Comparison of ENCODE assay signal across 12 mouse cellular contexts in the genomic region with DNA sequence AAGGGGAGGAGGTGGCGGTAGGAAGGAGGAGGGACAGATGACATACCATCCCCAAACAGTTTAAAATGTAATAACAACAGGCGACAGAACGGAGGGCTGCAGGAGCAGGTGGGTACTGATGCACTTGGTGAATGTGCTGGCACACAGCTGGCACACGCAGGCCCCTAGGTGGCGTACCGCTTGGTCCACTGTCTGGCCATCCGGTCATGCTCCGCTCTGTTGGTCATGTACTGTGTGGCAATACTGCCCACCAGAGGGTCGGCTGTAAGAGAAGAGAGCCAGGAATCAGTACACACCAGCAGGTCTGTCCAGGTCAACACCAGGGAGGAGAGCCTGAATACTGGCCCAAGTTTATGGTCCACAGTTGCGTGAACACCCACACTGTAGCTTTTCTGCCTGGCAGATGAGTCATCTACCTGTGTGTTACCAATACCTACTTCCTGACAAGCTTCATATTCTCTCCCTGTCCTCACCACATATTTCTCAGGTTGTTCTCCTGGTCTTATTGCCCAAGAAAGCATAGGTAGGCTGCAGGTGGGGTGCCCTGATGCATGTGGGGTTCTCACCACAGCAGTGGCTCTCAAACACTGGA.
DNase-seq lines count a peak whose midpoint lies in the region; ATAC-seq and TF ChIP-seq lines count a peak whose summit lies in the region.
"Had no signal": no experiment of that assay in that cellular context is flagged by ENCODE, and none has a peak within 500 bp of the region (broad histone marks: within the 10 kb centered on the region; RNA-seq: fewer than 3 reads in every experiment).

No protein-coding gene starts in this region.

- no peak overlapping the region for H3K27ac ChIP-seq in kidney, embryonic 14.5 days (ENCODE audit: low read depth, low read length)
- H3K27ac ChIP-seq in kidney, embryonic 16.5 days (ENCODE audit: low read length): no peak overlapping the region
- H3K27ac ChIP-seq in ES-Bruce4 (ENCODE audit: insufficient read depth, low read length): no peak overlapping the region
- no peak overlapping the region for H3K27ac ChIP-seq in forebrain, embryonic 14.5 days (ENCODE audit: low read depth, low read length)

- intact Hi-C loops in gastrocnemius, postnatal 36 days (cut with DNase I): no loop called here

- no peak for TF ChIP-seq POLR2A in ES-Bruce4 (IDR thresholded peaks at IDR 0.05; ENCODE audit: insufficient read depth, low read length)

- 84% methylated on average over 10 of the region's 10 CpGs for WGBS in kidney, embryonic 14.5 days
- WGBS in kidney, embryonic 16.5 days: 83% methylated on average over 10 of the region's 10 CpGs
- WGBS in forebrain, embryonic 14.5 days: 66% methylated on average over 10 of the region's 10 CpGs
- 89% methylated on average over 10 of the region's 10 CpGs for WGBS in large intestine, adult 2 months

- no peak overlapping the region for H3K4me3 ChIP-seq in kidney, embryonic 14.5 days (ENCODE audit: low read length)
- no peak overlapping the region for H3K4me3 ChIP-seq in kidney, embryonic 16.5 days (ENCODE audit: low read length)
- H3K4me3 ChIP-seq in ES-Bruce4 (ENCODE audit: low read depth, low read length): no peak overlapping the region
- H3K4me3 ChIP-seq in forebrain, embryonic 14.5 days (ENCODE audit: low read depth, low read length): no peak overlapping the region
- H3K4me3 ChIP-seq: heart, embryonic 12.5 days had no signal

- no peak overlapping the region for H3K9ac ChIP-seq in kidney, embryonic 14.5 days (ENCODE audit: low read depth, low read length)
- no peak overlapping the region for H3K9ac ChIP-seq in kidney, embryonic 16.5 days (replicated peaks; ENCODE audit: low read length)
- no peak overlapping the region for H3K9ac ChIP-seq in ES-Bruce4 (ENCODE audit: low read depth, poor library complexity, severe bottlenecking)
- H3K9ac ChIP-seq in forebrain, embryonic 14.5 days (ENCODE audit: low read length): no peak overlapping the region
- H3K9ac ChIP-seq: heart, embryonic 12.5 days had no signal

- H3K36me3 ChIP-seq in kidney, embryonic 14.5 days (ENCODE audit: control insufficient read depth, insufficient read depth, low read length): no peaks in the 10 kb centered on the region
- no peaks in the 10 kb centered on the region for H3K36me3 ChIP-seq in kidney, embryonic 16.5 days (ENCODE audit: insufficient read depth, low read length)
- no peaks in the 10 kb centered on the region for H3K36me3 ChIP-seq in ES-Bruce4 (ENCODE audit: control insufficient read depth, insufficient read depth, low read length, poor library complexity, severe bottlenecking)
- no peaks in the 10 kb centered on the region for H3K36me3 ChIP-seq in forebrain, embryonic 14.5 days (ENCODE audit: control insufficient read depth, insufficient read depth, low read length)
- H3K36me3 ChIP-seq: heart, embryonic 12.5 days had no signal

- no peaks in the 10 kb centered on the region for H3K4me1 ChIP-seq in kidney, embryonic 14.5 days (ENCODE audit: control insufficient read depth, insufficient read depth, low read length)
- H3K4me1 ChIP-seq in kidney, embryonic 16.5 days (ENCODE audit: insufficient read depth, low read length): no peaks in the 10 kb centered on the region
- no peaks in the 10 kb centered on the region for H3K4me1 ChIP-seq in ES-Bruce4 (ENCODE audit: control insufficient read depth, insufficient read depth, low read length)
- H3K4me1 ChIP-seq in forebrain, embryonic 14.5 days (ENCODE audit: control insufficient read depth, insufficient read depth, low read length): peaks cover 4% of the 10 kb centered on the region; the same call in 1 of the 2 replicates

- no peak for TF ChIP-seq EP300 in ES-Bruce4 (IDR thresholded peaks at IDR 0.05; ENCODE audit: insufficient read depth, low read depth, low read length)

- ATAC-seq in kidney, embryonic 14.5 days (ENCODE audit: low FRiP score, low TSS enrichment): peak; percentile 68; the same call in 1 of the 2 replicates
- ATAC-seq in kidney, embryonic 16.5 days (ENCODE audit: low FRiP score, low TSS enrichment): no peak
- peak; percentile 63; the same call in 1 of the 2 replicates for ATAC-seq in forebrain, embryonic 14.5 days
- ATAC-seq in megakaryocyte-erythroid progenitor cell, adult 5-6 weeks (replicated peaks; ENCODE audit: low FRiP score, low TSS enrichment, poor library complexity, severe bottlenecking): no peak
- ATAC-seq: CD4-positive, CD25-positive, alpha-beta regulatory T cell, adult 4 months had no signal

- peak; percentile 18 for DNase-seq in forebrain, embryonic 14.5 days (ENCODE audit: low spot score)
- DNase-seq in large intestine, adult 2 months (ENCODE audit: low read depth, low spot score): peak; percentile 6
- no peak for DNase-seq in gastrocnemius, postnatal 36 days
- DNase-seq in cerebellum, adult 11 months: no peak
- DNase-seq: kidney, postnatal 10 days; thymus, postnatal 14 days had no signal

- no peaks in the 10 kb centered on the region for H3K27me3 ChIP-seq in kidney, embryonic 14.5 days (ENCODE audit: control insufficient read depth, insufficient read depth, low read length)
- no peaks in the 10 kb centered on the region for H3K27me3 ChIP-seq in kidney, embryonic 16.5 days (ENCODE audit: insufficient read depth, low read length)
- H3K27me3 ChIP-seq in ES-Bruce4 (ENCODE audit: control insufficient read depth, insufficient read depth, low read length, poor library complexity, severe bottlenecking): no peaks in the 10 kb centered on the region
- H3K27me3 ChIP-seq in forebrain, embryonic 14.5 days (replicated peaks; ENCODE audit: control insufficient read depth, insufficient read depth, low read length): no peaks in the 10 kb centered on the region
- H3K27me3 ChIP-seq: heart, embryonic 12.5 days had no signal

- H3K9me3 ChIP-seq in kidney, embryonic 14.5 days (ENCODE audit: control insufficient read depth, low read length): no peaks in the 10 kb centered on the region
- no peaks in the 10 kb centered on the region for H3K9me3 ChIP-seq in kidney, embryonic 16.5 days (ENCODE audit: low read length)
- no peaks in the 10 kb centered on the region for H3K9me3 ChIP-seq in ES-Bruce4 (replicated peaks; ENCODE audit: control insufficient read depth, insufficient read depth, low read length, poor library complexity, severe bottlenecking)
- no peaks in the 10 kb centered on the region for H3K9me3 ChIP-seq in forebrain, embryonic 14.5 days (replicated peaks; ENCODE audit: control insufficient read depth, low read length)
- H3K9me3 ChIP-seq: heart, embryonic 12.5 days had no signal

- no peak overlapping the region for H3K4me2 ChIP-seq in kidney, embryonic 14.5 days (replicated peaks; ENCODE audit: low read depth, low read length)
- no peak overlapping the region for H3K4me2 ChIP-seq in kidney, embryonic 16.5 days (replicated peaks; ENCODE audit: low read depth, low read length)
- no peak overlapping the region for H3K4me2 ChIP-seq in forebrain, embryonic 14.5 days (ENCODE audit: low read length)
- H3K4me2 ChIP-seq: heart, embryonic 12.5 days had no signal

- TF ChIP-seq CTCF in ES-Bruce4 (IDR thresholded peaks at IDR 0.05; ENCODE audit: low read depth, low read length): peak; percentile 30

Comparison
In these comparisons a context has a peak if more than half of its experiments do, and no peak if none do; other contexts are left out.
1. ATAC-seq: peak in kidney, embryonic 14.5 days (single experiment) and forebrain, embryonic 14.5 days (single experiment); none in kidney, embryonic 16.5 days (single experiment) and megakaryocyte-erythroid progenitor cell, adult 5-6 weeks (single experiment).
2. DNase-seq: peak in forebrain, embryonic 14.5 days (single experiment) and large intestine, adult 2 months (single experiment); none in gastrocnemius, postnatal 36 days (0 of 2) and cerebellum, adult 11 months (single experiment).